Mouse (Mus musculus) spleen, adult 2 months (tissue): ENCODE measurements around the gene Gm17387.

Experiments used
- CTCF ChIP-seq: fragments of 200-500 bp; IDR thresholded peaks from 2 replicates; pipeline ENCODE4 v1.5.1; 2011; ENCODE audit warnings: mild to moderate bottlenecking, inconsistent platforms; ENCODE audit not compliant: insufficient read depth, insufficient read length, insufficient replicate concordance; ENCODE audit errors: extremely low read depth
- POLR2A ChIP-seq: fragments of 200-500 bp; IDR thresholded peaks from 2 replicates; pipeline ENCODE4 v1.6.1; 2011; ENCODE audit warnings: low read depth, low read length, inconsistent platforms

GRCm38 (mm10) chr7:141061269-141061692 is 32.4 kb downstream of the Gm17387 start:
- no peak for TF ChIP-seq POLR2A
- TF ChIP-seq CTCF, result no peak
